Comparison of ENCODE assay signal across 8 mouse cellular contexts in the genomic region with DNA sequence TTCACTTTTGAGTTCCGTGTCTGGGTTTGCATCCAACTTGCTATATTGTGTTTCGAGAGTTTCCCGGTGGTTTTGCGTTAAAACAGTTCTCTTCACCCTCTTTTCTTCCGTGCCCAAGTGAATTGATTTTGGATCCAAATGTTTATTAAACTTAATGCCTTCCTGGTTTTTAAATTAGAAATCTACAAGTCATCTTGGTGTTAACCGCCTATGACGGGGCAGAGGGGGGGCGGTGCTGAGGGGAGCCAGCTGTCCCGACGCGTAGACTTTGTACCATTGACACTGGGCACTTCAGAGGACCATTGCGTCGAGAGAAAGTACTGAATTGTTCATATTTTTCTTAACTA.
A peak's percentile ranks its signal among the peaks of the same experiment; 100 is the strongest.
DNase-seq lines count a peak whose midpoint lies in the region; TF ChIP-seq lines count a peak whose summit lies in the region.

No protein-coding gene starts in this region.

- no peak for TF ChIP-seq POLR2A in lung, adult 2 months (IDR thresholded peaks at IDR 0.05; ENCODE audit: borderline replicate concordance, extremely low read depth, low read depth, low read length)
- TF ChIP-seq POLR2A in olfactory bulb, adult 2 months (IDR thresholded peaks at IDR 0.05; ENCODE audit: insufficient read depth, low read depth, low read length): no peak

- peak; percentile 94 for DNase-seq in heart, adult 11 months
- DNase-seq in heart, postnatal 25 days (ENCODE audit: low spot score): no peak
- DNase-seq in c-Kit-positive CD71-positive TER-119-positive erythroid progenitor cells, embryonic 14.5 days (ENCODE audit: low spot score): peak; percentile 73
- DNase-seq in gastrocnemius, postnatal 25 days: peak; percentile 31
- peak; percentile 74 for DNase-seq in kidney, adult 11 months
- DNase-seq in lung, adult 2 months: peak; percentile 56
- DNase-seq in left cerebral cortex, postnatal 25 days (ENCODE audit: low spot score in 2 of 2): no peak

- peaks cover 10% of the 10 kb centered on the region; the same call in 1 of the 2 replicates for H3K4me1 ChIP-seq in lung, adult 2 months (ENCODE audit: control insufficient read depth, insufficient read depth, low read length)
- H3K4me1 ChIP-seq in olfactory bulb, adult 2 months (ENCODE audit: control insufficient read depth, insufficient read depth, low read length): peaks cover 15% of the 10 kb centered on the region

- peak overlapping the region; percentile 70 for H3K4me3 ChIP-seq in lung, adult 2 months (replicated peaks; ENCODE audit: extremely low read depth, low read depth, low read length)
- H3K4me3 ChIP-seq in olfactory bulb, adult 2 months (ENCODE audit: insufficient read depth, low read depth, low read length): peak overlapping the region; percentile 84

- H3K27ac ChIP-seq in olfactory bulb, adult 2 months (ENCODE audit: insufficient read depth, low read depth, low read length): no peak overlapping the region

- no peak for TF ChIP-seq CTCF in lung, adult 2 months (IDR thresholded peaks at IDR 0.05; ENCODE audit: insufficient read depth, low read length)
- TF ChIP-seq CTCF in olfactory bulb, adult 2 months (IDR thresholded peaks at IDR 0.05; ENCODE audit: insufficient read depth, low read depth, low read length): no peak

- under 1% methylated on average over 13 of the region's 13 CpGs for WGBS in lung, adult 2 months
- 2% methylated on average over 13 of the region's 13 CpGs for WGBS in olfactory bulb, adult 2 months

- intact Hi-C loops in heart, postnatal 25 days (cut with DNase I): loop anchor here (2.0 to 5.0 kb wide), 2 partner anchors 90 to 110 kb away; a partner anchor contains a TSS
- intact Hi-C loops in left cerebral cortex, postnatal 25 days (cut with DNase I): loop anchor here (1.0 kb wide), 1 partner anchor 89 kb away; a partner anchor contains a TSS

Comparison
In these comparisons a context has a peak if more than half of its experiments do, and no peak if none do; other contexts are left out.
1. DNase-seq: peak in heart, adult 11 months (single experiment), c-Kit-positive CD71-positive TER-119-positive erythroid progenitor cells, embryonic 14.5 days (single experiment), gastrocnemius, postnatal 25 days (single experiment), kidney, adult 11 months (single experiment) and lung, adult 2 months (single experiment); none in heart, postnatal 25 days (single experiment) and left cerebral cortex, postnatal 25 days (0 of 2).